Mouse (Mus musculus) midbrain, embryonic 12.5 days (tissue): ENCODE measurements at regions not wholly inside any gene's neighbourhood (a gene's known extent, or its start where the extent isn't known, plus 50 kb on each side); places are given as distances from the start of the nearest gene placed in this dataset.

Experiments
- ATAC-seq: fragments of 200-750 bp; cut with Nextera tagmentation; 2 replicates; pipeline ENCODE4 v1.8.0; 2017; ENCODE audit warnings: low read depth, moderate TSS enrichment, moderate library complexity; ENCODE audit not compliant: low FRiP score
- H3K27ac ChIP-seq: fragments of 300-500 bp; sonication (generic); replicated peaks from 2 replicates; pipeline ENCODE4 v1.5.1; 2016; ENCODE audit warnings: mild to moderate bottlenecking
- H3K27me3 ChIP-seq: fragments of 300-500 bp; sonication (generic); 2 replicates; pipeline ENCODE4 v1.6.1; 2016; ENCODE audit warnings: mild to moderate bottlenecking
- H3K36me3 ChIP-seq: fragments of 300-500 bp; sonication (generic); 2 replicates; pipeline ENCODE4 v1.6.1; 2016
- H3K4me1 ChIP-seq: fragments of 300-500 bp; sonication (generic); 2 replicates; pipeline ENCODE4 v1.6.1; 2016
- H3K4me2 ChIP-seq: fragments of 300-500 bp; sonication (generic); replicated peaks from 2 replicates; pipeline ENCODE4 v1.6.1; 2016; ENCODE audit warnings: mild to moderate bottlenecking, moderate library complexity
- H3K4me3 ChIP-seq: fragments of 300-500 bp; sonication (generic); 2 replicates; pipeline ENCODE4 v1.5.1; 2016; ENCODE audit warnings: mild to moderate bottlenecking
- H3K9ac ChIP-seq: fragments of 300-500 bp; sonication (generic); replicated peaks from 2 replicates; pipeline ENCODE4 v1.6.1; 2016; ENCODE audit warnings: mild to moderate bottlenecking, moderate library complexity
- H3K9me3 ChIP-seq: fragments of 300-500 bp; sonication (generic); 2 replicates; pipeline ENCODE4 v1.6.1; 2016; ENCODE audit warnings: mild to moderate bottlenecking
- WGBS: fragments of 180-500 bp; shearing (Covaris S2); methylation state at CpG from one replicate; pipeline ENCODE4 v1.1.7; 2016; 5-methylcytosine and 5-hydroxymethylcytosine counted together

DNA sequence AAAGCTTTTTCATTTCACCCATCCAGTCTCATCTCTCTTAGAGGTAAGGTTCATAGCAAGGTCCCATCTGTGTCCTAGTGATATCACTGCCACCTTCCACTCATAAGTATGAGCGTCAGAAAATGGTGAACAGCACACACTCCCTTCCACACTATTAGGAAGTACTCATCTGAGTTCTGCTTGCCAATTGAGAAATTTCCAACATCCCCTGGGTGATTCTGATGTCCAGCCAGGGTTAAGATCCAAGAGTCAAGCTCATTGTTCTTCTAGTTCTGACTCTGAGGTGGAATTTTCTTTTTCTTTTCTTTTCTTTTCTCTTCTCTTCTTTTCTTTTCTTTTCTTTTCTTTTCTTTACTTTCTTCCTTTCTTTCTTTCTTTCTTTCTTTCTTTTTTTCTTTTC, 577.3 kb downstream of the Rwdd3 start:
- ATAC-seq, result no peak
- no peak overlapping the region for H3K4me3 ChIP-seq
- 91% methylated on average over 1 of the region's 1 CpGs for WGBS
- no peaks in the 10 kb centered on the region for H3K4me1 ChIP-seq
- no peak overlapping the region for H3K27ac ChIP-seq
- no peaks in the 10 kb centered on the region for H3K36me3 ChIP-seq
- H3K9ac ChIP-seq, result no peak overlapping the region
- H3K27me3 ChIP-seq, result no peaks in the 10 kb centered on the region
- H3K9me3 ChIP-seq, result no peaks in the 10 kb centered on the region
- H3K4me2 ChIP-seq, result no peak overlapping the region

DNA sequence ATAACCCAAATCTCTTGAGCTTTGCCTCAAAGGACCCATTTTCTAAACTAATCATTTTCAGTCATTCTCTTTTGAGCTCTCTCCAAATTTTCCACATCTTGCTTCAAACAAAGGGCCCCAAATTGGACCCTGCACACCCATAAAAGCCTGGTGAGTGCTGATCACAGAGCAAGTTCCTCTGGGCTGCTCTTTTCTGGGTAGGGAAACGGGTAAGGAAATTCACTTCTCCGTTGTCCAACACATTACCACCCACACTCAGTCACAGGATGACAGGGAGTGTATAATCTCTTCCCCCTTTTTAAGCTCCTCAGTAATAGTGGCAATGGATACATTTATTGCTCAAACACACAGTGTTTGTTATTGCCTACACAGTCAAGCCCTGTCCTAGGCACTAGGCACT, 580.3 kb downstream of the Rwdd3 start:
- H3K27ac ChIP-seq, result no peak overlapping the region
- WGBS, result 58% methylated on average over 2 of the region's 2 CpGs
- ATAC-seq, result no peak

DNA sequence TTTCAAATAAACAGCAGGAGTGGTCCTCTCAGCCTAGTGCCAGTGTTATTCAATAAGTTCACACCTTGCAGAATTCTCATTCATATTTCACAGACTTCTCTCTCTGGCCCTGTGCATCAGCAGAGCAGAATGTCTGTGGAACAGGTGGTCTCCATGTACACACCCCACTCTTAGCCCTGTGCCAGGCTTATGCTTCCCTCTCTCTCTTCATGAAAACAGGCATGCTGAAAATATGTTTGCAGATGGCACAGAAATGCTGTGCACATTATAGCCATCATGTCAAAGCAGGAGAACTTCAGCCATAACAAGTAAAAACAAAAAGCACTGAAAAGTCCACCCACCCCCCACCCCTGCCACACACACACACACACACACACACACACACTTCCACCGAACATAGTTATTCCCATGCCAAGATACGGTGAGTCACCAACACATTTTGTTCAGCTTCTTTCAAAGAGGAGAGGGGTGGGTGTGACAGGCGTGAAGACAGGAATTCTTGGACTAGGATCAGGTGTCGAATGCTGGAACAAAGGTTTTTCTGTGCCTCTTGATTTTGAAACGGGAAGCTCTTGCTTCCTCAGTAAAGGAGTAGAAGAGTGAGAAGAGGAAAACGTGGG, 600.6 kb downstream of the Rwdd3 start:
- WGBS, result 57% methylated on average over 6 of the region's 6 CpGs
- no peak overlapping the region for H3K4me2 ChIP-seq
- H3K36me3 ChIP-seq, result no peaks in the 10 kb centered on the region
- no peak overlapping the region for H3K4me3 ChIP-seq
- no peaks in the 10 kb centered on the region for H3K9me3 ChIP-seq
- H3K4me1 ChIP-seq, result no peaks in the 10 kb centered on the region
- H3K27me3 ChIP-seq, result no peaks in the 10 kb centered on the region
- ATAC-seq, result no peak
- H3K9ac ChIP-seq, result no peak overlapping the region
- no peak overlapping the region for H3K27ac ChIP-seq

More for the DNA sequence above, 580.3 kb downstream of the Rwdd3 start:
- Histone ChIP-seq H3K9ac (no peak overlapping the region), H3K4me2 (no peak overlapping the region), H3K4me3 (no peak overlapping the region), H3K36me3 (no peaks in the 10 kb centered on the region), H3K4me1 (no peaks in the 10 kb centered on the region), H3K9me3 (no peaks in the 10 kb centered on the region), H3K27me3 (no peaks in the 10 kb centered on the region)

DNA sequence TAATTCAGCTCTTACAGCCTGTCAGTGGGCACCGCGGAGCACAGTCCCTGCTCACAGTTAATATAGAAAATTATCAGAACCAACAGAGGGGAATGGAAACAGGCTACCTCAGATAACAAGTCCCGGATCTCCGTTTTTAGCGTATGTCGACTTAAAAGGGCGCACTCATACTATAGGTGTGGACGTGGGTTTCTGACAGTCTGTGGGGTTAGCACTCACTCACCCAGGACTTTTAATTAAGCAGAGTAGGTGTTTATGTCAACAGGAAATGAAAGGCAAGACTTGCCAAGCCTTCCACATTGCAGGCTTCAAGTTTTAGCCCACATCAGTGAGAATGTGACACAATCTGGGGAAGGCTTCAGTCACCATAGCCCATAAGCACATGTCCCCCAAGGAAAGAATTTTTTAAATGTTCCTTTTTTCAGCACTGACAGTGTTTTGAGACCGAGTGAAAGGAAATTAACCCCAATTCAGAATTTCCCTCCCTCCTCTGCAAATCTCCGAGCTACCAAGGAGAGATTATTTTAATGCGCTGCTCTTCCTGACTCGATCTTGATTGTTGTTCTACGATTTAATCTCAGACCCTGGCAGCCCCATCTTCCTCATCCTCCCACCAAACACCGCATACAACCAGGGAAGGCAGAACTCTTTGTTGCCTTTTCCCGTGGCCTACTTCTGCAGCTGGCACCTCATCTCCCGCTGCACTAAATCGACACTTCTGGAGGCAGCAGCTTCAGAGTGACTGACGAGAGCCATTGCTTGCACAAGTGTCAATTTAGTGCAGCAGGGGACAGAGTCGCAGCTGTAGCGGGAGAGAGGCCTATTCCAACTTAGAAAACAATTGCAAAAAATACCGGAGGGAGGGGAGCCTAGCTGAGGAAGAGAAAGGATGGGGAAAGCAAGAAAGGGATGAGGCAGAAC, 629.7 kb downstream of the Rwdd3 start:
- WGBS, result 53% methylated on average over 21 of the region's 21 CpGs
- peaks cover 9% of the 10 kb centered on the region; the same call in 1 of the 2 replicates for H3K4me1 ChIP-seq
- ATAC-seq, result peak; percentile 79
- no peak overlapping the region for H3K4me3 ChIP-seq
- H3K36me3 ChIP-seq, result no peaks in the 10 kb centered on the region
- no peaks in the 10 kb centered on the region for H3K27me3 ChIP-seq
- peak overlapping the region; percentile 12; the same call in 1 of the 2 replicates for H3K4me2 ChIP-seq
- no peak overlapping the region for H3K9ac ChIP-seq
- H3K27ac ChIP-seq, result peak overlapping the region; percentile 7; the same call in 1 of the 2 replicates
- H3K9me3 ChIP-seq, result no peaks in the 10 kb centered on the region

DNA sequence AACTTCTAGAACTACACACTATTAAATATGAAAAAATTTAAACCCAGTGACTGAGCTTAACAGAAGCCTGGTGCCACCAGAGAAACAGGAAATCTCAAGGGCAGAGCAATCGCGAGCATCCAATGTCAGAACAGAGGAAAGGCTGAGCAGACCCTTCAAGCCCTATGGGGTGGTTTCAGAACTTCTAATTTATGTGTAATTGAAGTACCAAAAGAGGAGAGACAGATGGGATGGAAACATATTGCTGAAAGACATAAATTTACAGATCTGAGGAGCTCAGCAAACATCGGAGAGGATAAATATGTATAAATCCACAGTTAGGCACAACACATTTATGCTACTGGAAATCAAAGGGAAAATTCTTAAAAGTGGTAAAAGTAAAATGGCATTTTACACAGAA, 637.6 kb downstream of the Rwdd3 start:
- Histone ChIP-seq H3K27ac (no peak overlapping the region), H3K4me1 (no peaks in the 10 kb centered on the region), H3K4me3 (no peak overlapping the region), H3K9me3 (no peaks in the 10 kb centered on the region), H3K36me3 (no peaks in the 10 kb centered on the region), H3K4me2 (no peak overlapping the region), H3K9ac (no peak overlapping the region), H3K27me3 (no peaks in the 10 kb centered on the region)
- 89% methylated on average over 3 of the region's 3 CpGs for WGBS
- ATAC-seq, result no peak

DNA sequence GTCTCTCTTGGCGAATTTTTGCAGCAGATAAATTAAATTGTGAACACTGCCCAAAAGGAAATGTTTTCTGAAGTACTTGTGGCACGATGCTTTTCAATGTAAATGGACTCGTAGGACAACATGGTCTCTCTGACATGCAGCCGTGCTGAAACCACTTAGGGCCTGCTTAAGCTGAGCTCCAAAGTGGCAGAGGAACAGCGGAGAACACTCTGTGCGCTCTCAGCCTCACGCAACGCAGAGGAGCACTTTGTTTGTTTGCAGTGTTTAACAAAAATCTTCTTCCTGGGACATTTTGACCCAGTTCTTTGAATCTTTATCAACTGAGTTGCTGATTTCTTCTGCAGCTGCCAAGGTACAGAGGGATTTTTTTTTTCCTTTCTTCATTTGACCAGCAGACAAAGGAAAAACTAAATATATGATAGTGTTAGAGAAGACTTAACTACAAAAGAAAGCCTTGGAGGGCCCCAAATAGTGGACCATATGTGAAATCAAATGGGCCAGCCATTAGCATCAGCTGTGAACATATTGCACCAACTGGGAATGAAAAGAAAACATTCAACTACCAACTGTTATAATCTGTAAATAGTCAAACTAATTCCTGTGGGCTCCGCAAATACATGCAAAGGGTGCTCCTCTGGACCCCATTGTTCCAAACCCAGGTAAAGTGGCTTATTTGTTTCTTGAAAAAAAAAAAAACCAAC, 639.5 kb downstream of the Rwdd3 start:
- no peak overlapping the region for H3K4me3 ChIP-seq
- H3K9ac ChIP-seq, result no peak overlapping the region
- H3K9me3 ChIP-seq, result no peaks in the 10 kb centered on the region
- no peaks in the 10 kb centered on the region for H3K27me3 ChIP-seq
- no peak overlapping the region for H3K27ac ChIP-seq
- WGBS, result 73% methylated on average over 9 of the region's 9 CpGs
- no peaks in the 10 kb centered on the region for H3K36me3 ChIP-seq
- no peaks in the 10 kb centered on the region for H3K4me1 ChIP-seq
- ATAC-seq, result no peak
- no peak overlapping the region for H3K4me2 ChIP-seq

DNA sequence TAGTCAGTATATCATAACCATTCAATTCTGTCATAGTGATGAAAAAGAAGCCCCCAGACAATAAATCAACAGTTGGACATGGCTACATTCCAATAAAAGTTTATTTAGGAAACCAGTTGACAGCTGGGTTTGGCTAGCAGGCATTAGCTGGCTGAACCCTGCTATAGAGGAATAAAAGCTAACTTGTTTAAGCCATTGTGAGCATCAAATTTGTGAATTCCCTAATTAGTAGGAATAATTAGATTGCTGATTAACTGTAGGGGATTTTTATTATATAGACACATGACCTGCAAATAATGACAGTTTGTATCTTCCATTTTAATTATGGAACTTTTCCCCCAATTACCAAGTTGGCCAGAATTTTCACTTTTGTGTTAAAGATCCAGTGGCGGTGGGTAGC, 659.8 kb downstream of the Rwdd3 start:
- Histone ChIP-seq H3K4me1 (no peaks in the 10 kb centered on the region), H3K9me3 (no peaks in the 10 kb centered on the region), H3K9ac (no peak overlapping the region), H3K36me3 (no peaks in the 10 kb centered on the region), H3K4me3 (no peak overlapping the region), H3K27ac (no peak overlapping the region), H3K4me2 (no peak overlapping the region), H3K27me3 (no peaks in the 10 kb centered on the region)
- WGBS, result 93% methylated on average over 1 of the region's 1 CpGs
- no peak for ATAC-seq

DNA sequence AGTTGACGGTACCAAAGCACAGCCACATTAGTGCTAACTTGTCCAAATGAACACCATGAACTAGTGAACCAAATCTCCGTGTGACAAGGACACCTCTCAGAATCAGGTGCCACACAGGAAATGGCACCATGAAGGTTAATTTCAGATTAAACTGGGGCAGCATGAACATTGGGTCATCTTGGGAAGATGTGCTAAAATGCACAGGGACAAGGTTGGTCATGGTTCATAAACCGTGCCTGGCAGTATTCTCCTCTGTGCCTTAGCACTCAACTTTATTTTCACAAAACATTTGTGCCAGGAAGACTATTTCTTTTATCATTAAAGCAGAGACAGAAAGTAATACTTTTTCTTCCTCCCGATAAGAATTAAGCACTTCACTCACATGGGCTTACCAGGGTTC, 672.6 kb downstream of the Rwdd3 start:
- Histone ChIP-seq H3K4me3 (no peak overlapping the region), H3K4me1 (no peaks in the 10 kb centered on the region), H3K9me3 (no peaks in the 10 kb centered on the region), H3K27me3 (no peaks in the 10 kb centered on the region), H3K9ac (no peak overlapping the region), H3K4me2 (no peak overlapping the region), H3K27ac (no peak overlapping the region), H3K36me3 (no peaks in the 10 kb centered on the region)
- 85% methylated on average over 4 of the region's 4 CpGs for WGBS
- no peak for ATAC-seq

DNA sequence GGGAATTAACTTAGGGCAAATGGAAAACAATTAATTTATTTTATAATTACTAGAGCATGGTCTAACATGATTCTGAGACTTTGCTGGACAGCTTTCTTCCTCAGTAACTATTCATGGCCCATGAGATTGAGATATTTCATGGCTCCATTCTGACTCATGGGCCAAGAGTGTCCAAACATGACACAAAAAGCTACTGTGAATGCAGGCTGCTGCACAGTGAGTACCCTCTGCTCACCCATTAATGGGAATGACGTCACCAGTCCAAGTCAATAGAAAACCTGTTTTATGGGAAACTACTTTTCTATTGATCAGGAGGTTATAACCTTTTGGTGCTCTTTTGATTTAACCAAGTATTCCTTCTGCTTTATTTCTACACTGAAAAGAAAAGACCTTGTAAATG, 693.6 kb downstream of the Rwdd3 start:
- Histone ChIP-seq H3K4me1 (peaks cover 5% of the 10 kb centered on the region), H3K4me2 (no peak overlapping the region), H3K9me3 (no peaks in the 10 kb centered on the region), H3K9ac (no peak overlapping the region), H3K4me3 (no peak overlapping the region), H3K36me3 (no peaks in the 10 kb centered on the region), H3K27ac (no peak overlapping the region), H3K27me3 (no peaks in the 10 kb centered on the region)
- no peak for ATAC-seq
- WGBS, result 39% methylated on average over 1 of the region's 1 CpGs

DNA sequence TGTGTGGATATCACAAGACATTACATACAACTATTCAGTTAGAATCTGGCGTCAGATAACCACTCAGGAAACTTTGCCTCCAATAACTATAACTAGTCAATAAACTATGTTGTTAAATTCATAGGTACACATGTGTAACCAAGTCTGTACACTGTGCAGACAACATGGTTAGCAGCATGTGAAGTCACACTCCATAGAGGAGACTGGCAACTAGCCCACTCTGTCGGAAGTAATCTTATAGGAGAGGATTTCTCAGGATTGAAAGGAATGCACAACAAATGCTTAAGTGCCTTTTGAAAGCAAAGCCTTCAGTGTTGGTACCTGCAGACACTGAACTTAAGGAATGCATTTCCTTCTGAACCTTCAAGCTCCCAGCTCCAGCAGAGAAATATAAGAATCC, 693.0 kb upstream of the Ptbp2 start:
- WGBS, result 72% methylated on average over 2 of the region's 2 CpGs
- no peak overlapping the region for H3K27ac ChIP-seq
- ATAC-seq, result no peak

DNA sequence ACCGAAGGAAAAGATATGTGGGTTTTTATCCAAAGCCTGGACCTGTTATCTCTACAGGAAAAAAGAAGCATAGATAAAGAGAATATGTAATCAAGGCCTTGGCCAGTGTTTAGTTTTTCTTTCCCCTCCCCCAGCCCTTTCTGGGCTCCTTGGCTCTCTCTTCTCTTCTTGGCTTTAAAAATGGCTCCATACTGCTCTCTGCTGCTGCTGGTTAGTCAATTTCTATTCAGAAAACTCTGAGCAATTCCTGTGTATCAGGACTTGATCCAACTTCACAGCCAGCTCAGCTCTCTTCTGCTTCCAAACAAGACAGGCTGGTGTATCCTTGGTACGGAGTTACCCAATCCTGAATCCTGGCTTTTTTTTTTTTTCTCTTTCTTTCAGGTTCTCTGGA, 689.4 kb upstream of the Ptbp2 start:
- ATAC-seq, result peak; percentile 38
- Histone ChIP-seq H3K27ac (peak overlapping the region; percentile 78), H3K9ac (no peak overlapping the region), H3K4me3 (no peak overlapping the region), H3K27me3 (no peaks in the 10 kb centered on the region), H3K36me3 (no peaks in the 10 kb centered on the region), H3K9me3 (no peaks in the 10 kb centered on the region), H3K4me1 (peaks cover 16% of the 10 kb centered on the region), H3K4me2 (no peak overlapping the region)
- 48% methylated on average over 2 of the region's 2 CpGs for WGBS

More for the DNA sequence above, 693.0 kb upstream of the Ptbp2 start:
- Histone ChIP-seq H3K36me3 (no peaks in the 10 kb centered on the region), H3K4me2 (no peak overlapping the region), H3K9me3 (no peaks in the 10 kb centered on the region), H3K4me1 (peaks cover 11% of the 10 kb centered on the region), H3K4me3 (no peak overlapping the region), H3K9ac (no peak overlapping the region), H3K27me3 (no peaks in the 10 kb centered on the region)
